Mouse (Mus musculus) liver, embryonic 16.5 days (tissue): ENCODE measurements around the gene Frmpd4. TPM values are rescaled to one million over a fixed set of nuclear protein-coding genes. Genes with fewer than 3 reads are reported as not detected.

ENCODE experiments used
- ATAC-seq: fragments of 200-750 bp; cut with Nextera tagmentation; 2 replicates; pipeline ENCODE4 v1.8.0; 2017; ENCODE audit warnings: low read depth, mild to moderate bottlenecking, moderate number of reproducible peaks, moderate library complexity
- H3K27ac ChIP-seq: fragments of 300-500 bp; sonication (generic); 2 replicates; pipeline ENCODE4 v1.5.1; 2014; ENCODE audit warnings: mild to moderate bottlenecking, low read length
- H3K27me3 ChIP-seq: fragments of 300-500 bp; sonication (generic); 2 replicates; pipeline ENCODE4 v1.6.1; 2014; ENCODE audit warnings: low read depth, low read length, mixed read lengths; ENCODE audit not compliant: control insufficient read depth, insufficient read depth
- H3K36me3 ChIP-seq: fragments of 300-500 bp; sonication (generic); 2 replicates; pipeline ENCODE4 v1.6.1; 2014; ENCODE audit warnings: mild to moderate bottlenecking; ENCODE audit not compliant: control insufficient read depth, insufficient read depth
- H3K4me1 ChIP-seq: fragments of 300-500 bp; sonication (generic); 2 replicates; pipeline ENCODE4 v1.6.1; 2014; ENCODE audit warnings: low read depth, low read length, mixed read lengths; ENCODE audit not compliant: control insufficient read depth
- H3K4me2 ChIP-seq: fragments of 300-500 bp; sonication (generic); 2 replicates; pipeline ENCODE4 v1.6.1; 2014; ENCODE audit warnings: low read depth, low read length, mixed read lengths
- H3K4me3 ChIP-seq: fragments of 300-500 bp; sonication (generic); 2 replicates; pipeline ENCODE4 v1.5.1; 2014; ENCODE audit warnings: low read depth, mild to moderate bottlenecking, low read length
- H3K9ac ChIP-seq: fragments of 300-500 bp; sonication (generic); 2 replicates; pipeline ENCODE4 v1.6.1; 2014; ENCODE audit warnings: low read depth, low read length
- H3K9me3 ChIP-seq: fragments of 300-500 bp; sonication (generic); replicated peaks from 2 replicates; pipeline ENCODE4 v1.6.1; 2016; ENCODE audit warnings: low read length; ENCODE audit not compliant: control insufficient read depth
- WGBS: fragments of 180-500 bp; shearing (Covaris S2); extraction: QIAGEN DNeasy Blood & Tissue Kit; methylation state at CpG from one replicate; pipeline ENCODE4 v1.1.7; 2014; ENCODE audit not compliant: insufficient replicate concordance; 5-methylcytosine and 5-hydroxymethylcytosine counted together
- polyA plus RNA-seq: library from polyadenylated mRNA; unstranded; fragments of >200 nt; fragmentation: Nextera tagmentation; extraction: Ambion mirVana; gene quantifications from 2 replicates; pipeline ENCODE4 v1.2.1, GENCODE M21; 2015

Frmpd4 gene
- polyA plus RNA-seq, 1 experiment from 2014 or later: not detected

GRCm38 (mm10) chrX:168207034-168207433 is 370.0 kb downstream of the Frmpd4 start:
- H3K36me3 ChIP-seq: no peaks in the 10 kb centered on the region
- H3K4me3 ChIP-seq: no peak overlapping the region
- 52% methylated on average over 3 of the region's 3 CpGs for WGBS
- H3K9ac ChIP-seq: no peak overlapping the region
- no peaks in the 10 kb centered on the region for H3K27me3 ChIP-seq
- no peaks in the 10 kb centered on the region for H3K9me3 ChIP-seq
- no peak overlapping the region for H3K4me2 ChIP-seq
- H3K4me1 ChIP-seq: no peaks in the 10 kb centered on the region
- no peak overlapping the region for H3K27ac ChIP-seq
- ATAC-seq: no peak

- no peak for ATAC-seq
- Histone ChIP-seq H3K36me3 (no peaks in the 10 kb centered on the region), H3K27me3 (no peaks in the 10 kb centered on the region), H3K4me2 (no peak overlapping the region), H3K27ac (no peak overlapping the region), H3K9me3 (no peaks in the 10 kb centered on the region), H3K4me1 (no peaks in the 10 kb centered on the region), H3K4me3 (no peak overlapping the region), H3K9ac (no peak overlapping the region)
- WGBS: 41% methylated on average over 1 of the region's 1 CpGs
These were observed 385.1 kb downstream of the Frmpd4 start for GRCm38 (mm10) chrX:168191944-168192343.

GRCm38 (mm10) chrX:168189563-168189962 is 387.5 kb downstream of the Frmpd4 start:
- Histone ChIP-seq H3K4me1 (no peaks in the 10 kb centered on the region), H3K9ac (no peak overlapping the region), H3K9me3 (no peaks in the 10 kb centered on the region), H3K36me3 (no peaks in the 10 kb centered on the region), H3K27ac (no peak overlapping the region), H3K4me2 (no peak overlapping the region), H3K27me3 (no peaks in the 10 kb centered on the region), H3K4me3 (no peak overlapping the region)
- ATAC-seq: no peak
- 59% methylated on average over 8 of the region's 8 CpGs for WGBS

GRCm38 (mm10) chrX:168163001-168163400 is 414.0 kb downstream of the Frmpd4 start:
- H3K9me3 ChIP-seq: no peaks in the 10 kb centered on the region
- H3K36me3 ChIP-seq: no peaks in the 10 kb centered on the region
- H3K27me3 ChIP-seq: no peaks in the 10 kb centered on the region
- H3K4me1 ChIP-seq: no peaks in the 10 kb centered on the region
- no peak overlapping the region for H3K4me3 ChIP-seq
- ATAC-seq: no peak
- no peak overlapping the region for H3K4me2 ChIP-seq
- H3K27ac ChIP-seq: no peak overlapping the region
- H3K9ac ChIP-seq: no peak overlapping the region

- no peak overlapping the region for H3K4me3 ChIP-seq
- no peaks in the 10 kb centered on the region for H3K27me3 ChIP-seq
- H3K36me3 ChIP-seq: no peaks in the 10 kb centered on the region
- 50% methylated on average over 3 of the region's 3 CpGs for WGBS
- no peak overlapping the region for H3K27ac ChIP-seq
- no peak for ATAC-seq
- no peak overlapping the region for H3K9ac ChIP-seq
- H3K4me2 ChIP-seq: no peak overlapping the region
- H3K4me1 ChIP-seq: no peaks in the 10 kb centered on the region
- H3K9me3 ChIP-seq: no peaks in the 10 kb centered on the region
These were observed 418.2 kb downstream of the Frmpd4 start for GRCm38 (mm10) chrX:168158866-168159265.

GRCm38 (mm10) chrX:168141051-168141450 is 436.0 kb downstream of the Frmpd4 start:
- H3K27ac ChIP-seq: no peak overlapping the region
- H3K4me1 ChIP-seq: no peaks in the 10 kb centered on the region
- no peaks in the 10 kb centered on the region for H3K36me3 ChIP-seq
- no peak overlapping the region for H3K4me2 ChIP-seq
- H3K4me3 ChIP-seq: no peak overlapping the region
- no peaks in the 10 kb centered on the region for H3K9me3 ChIP-seq
- H3K27me3 ChIP-seq: no peaks in the 10 kb centered on the region; the same call in 1 of the 2 replicates
- no peak overlapping the region for H3K9ac ChIP-seq
- ATAC-seq: no peak

- Histone ChIP-seq H3K36me3 (no peaks in the 10 kb centered on the region), H3K4me3 (no peak overlapping the region), H3K27me3 (peaks cover 17% of the 10 kb centered on the region), H3K9me3 (no peaks in the 10 kb centered on the region), H3K4me1 (no peaks in the 10 kb centered on the region), H3K9ac (no peak overlapping the region), H3K4me2 (no peak overlapping the region), H3K27ac (no peak overlapping the region)
- ATAC-seq: no peak
- WGBS: 16% methylated on average over 8 of the region's 8 CpGs
These were observed 453.0 kb downstream of the Frmpd4 start for GRCm38 (mm10) chrX:168124043-168124442.

GRCm38 (mm10) chrX:168123589-168123965 is 453.5 kb downstream of the Frmpd4 start:
- H3K4me3 ChIP-seq: no peak overlapping the region
- H3K4me2 ChIP-seq: no peak overlapping the region
- H3K36me3 ChIP-seq: no peaks in the 10 kb centered on the region
- no peak for ATAC-seq
- H3K9ac ChIP-seq: no peak overlapping the region
- no peaks in the 10 kb centered on the region for H3K4me1 ChIP-seq
- H3K9me3 ChIP-seq: no peaks in the 10 kb centered on the region
- WGBS: 11% methylated on average over 11 of the region's 11 CpGs
- H3K27me3 ChIP-seq: peaks cover 17% of the 10 kb centered on the region
- H3K27ac ChIP-seq: no peak overlapping the region

GRCm38 (mm10) chrX:168122806-168123588 is 454.0 kb downstream of the Frmpd4 start:
- no peak overlapping the region for H3K4me2 ChIP-seq

More at GRCm38 (mm10) chrX:168122806-168123588, 454.0 kb downstream of the Frmpd4 start:
- Histone ChIP-seq H3K36me3 (no peaks in the 10 kb centered on the region), H3K9me3 (no peaks in the 10 kb centered on the region), H3K4me3 (no peak overlapping the region), H3K4me1 (no peaks in the 10 kb centered on the region), H3K27me3 (peaks cover 17% of the 10 kb centered on the region), H3K27ac (no peak overlapping the region), H3K9ac (no peak overlapping the region)
- no peak for ATAC-seq
- WGBS: 20% methylated on average over 40 of the region's 42 CpGs
